Mouse (Mus musculus) hindbrain, embryonic 11.5 days (tissue): ENCODE data around the gene Dbn1. TPM values are rescaled to one million over a fixed set of nuclear protein-coding genes. Genes with fewer than 3 reads are reported as not detected.

Experiments
- ATAC-seq: fragments of 200-750 bp; cut with Nextera tagmentation; 2 replicates; pipeline ENCODE4 v1.8.0; 2017; ENCODE audit warnings: mild to moderate bottlenecking, moderate TSS enrichment, moderate library complexity; ENCODE audit not compliant: low FRiP score
- DNase-seq: peaks from one replicate; pipeline ENCODE4 v3.0.0-alpha.2; 2015; ENCODE audit warnings: low spot score
- H3K27ac ChIP-seq: fragments of 300-500 bp; sonication (generic); 2 replicates; pipeline ENCODE4 v1.5.1; 2014; ENCODE audit warnings: mild to moderate bottlenecking, low read depth, low read length
- H3K27me3 ChIP-seq: fragments of 300-500 bp; sonication (generic); 2 replicates; pipeline ENCODE4 v1.6.1; 2014; ENCODE audit warnings: mild to moderate bottlenecking, low read length, moderate library complexity, mixed read lengths; ENCODE audit not compliant: control insufficient read depth, insufficient read depth
- H3K36me3 ChIP-seq: fragments of 300-500 bp; sonication (generic); 2 replicates; pipeline ENCODE4 v1.6.1; 2014; ENCODE audit warnings: mild to moderate bottlenecking, low read length, moderate library complexity, mixed read lengths; ENCODE audit not compliant: control insufficient read depth, insufficient read depth
- H3K4me1 ChIP-seq: fragments of 300-500 bp; sonication (generic); replicated peaks from 2 replicates; pipeline ENCODE4 v1.6.1; 2014; ENCODE audit warnings: low read length, mixed read lengths; ENCODE audit not compliant: control insufficient read depth, insufficient read depth
- H3K4me2 ChIP-seq: fragments of 300-500 bp; sonication (generic); replicated peaks from 2 replicates; pipeline ENCODE4 v1.6.1; 2014; ENCODE audit warnings: mild to moderate bottlenecking, low read depth, low read length
- H3K4me3 ChIP-seq: fragments of 300-500 bp; sonication (generic); 2 replicates; pipeline ENCODE4 v1.5.1; 2014; ENCODE audit warnings: low read depth, low read length
- H3K9ac ChIP-seq: fragments of 300-500 bp; sonication (generic); 2 replicates; pipeline ENCODE4 v1.6.1; 2014; ENCODE audit warnings: low read depth, low read length
- H3K9me3 ChIP-seq: fragments of 300-500 bp; sonication (generic); 2 replicates; pipeline ENCODE4 v1.6.1; 2016; ENCODE audit warnings: low read length; ENCODE audit not compliant: control insufficient read depth
- WGBS: fragments of 180-500 bp; shearing (Covaris S2); extraction: QIAGEN DNeasy Blood & Tissue Kit; methylation state at CpG from one replicate; pipeline ENCODE4 v1.1.7; 2014; 5-methylcytosine and 5-hydroxymethylcytosine counted together
- polyA plus RNA-seq: library from polyadenylated mRNA; unstranded; fragments of >200 nt; fragmentation: Nextera tagmentation; extraction: Ambion mirVana; gene quantifications from 2 replicates; pipeline ENCODE4 v1.2.1, GENCODE M21; 2014

Dbn1 gene
- polyA plus RNA-seq, 1 experiment from 2014 or later: 277 TPM

DNA sequence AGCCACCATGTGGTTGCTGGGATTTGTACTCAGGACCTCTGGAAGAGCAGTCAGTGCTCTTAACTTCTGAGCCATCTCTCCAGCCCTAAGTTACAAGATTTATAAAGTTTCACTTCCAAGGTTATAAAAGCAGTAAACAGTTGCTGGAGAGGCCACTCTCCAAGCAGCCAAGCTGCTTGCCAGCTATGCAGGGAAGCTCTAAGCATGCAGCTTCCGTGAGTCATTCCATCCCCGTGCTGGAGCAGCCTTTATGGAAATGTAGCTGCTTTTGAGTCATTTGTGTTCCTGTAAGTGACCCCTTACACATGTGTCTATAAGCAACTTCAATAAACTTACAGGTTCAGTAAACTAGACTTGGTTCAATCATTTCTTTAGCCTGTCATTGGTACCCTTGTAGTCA lies 57.3 kb downstream of the Dbn1 start:
- no peaks in the 10 kb centered on the region for H3K27me3 ChIP-seq
- no peaks in the 10 kb centered on the region for H3K4me1 ChIP-seq
- H3K9me3 ChIP-seq: no peaks in the 10 kb centered on the region
- H3K4me3 ChIP-seq: no peak overlapping the region
- no peaks in the 10 kb centered on the region for H3K36me3 ChIP-seq
- no peak overlapping the region for H3K27ac ChIP-seq
- H3K9ac ChIP-seq: no peak overlapping the region
- WGBS: 77% methylated on average over 2 of the region's 2 CpGs
- no peak for DNase-seq
- no peak for ATAC-seq
- H3K4me2 ChIP-seq: no peak overlapping the region

DNA sequence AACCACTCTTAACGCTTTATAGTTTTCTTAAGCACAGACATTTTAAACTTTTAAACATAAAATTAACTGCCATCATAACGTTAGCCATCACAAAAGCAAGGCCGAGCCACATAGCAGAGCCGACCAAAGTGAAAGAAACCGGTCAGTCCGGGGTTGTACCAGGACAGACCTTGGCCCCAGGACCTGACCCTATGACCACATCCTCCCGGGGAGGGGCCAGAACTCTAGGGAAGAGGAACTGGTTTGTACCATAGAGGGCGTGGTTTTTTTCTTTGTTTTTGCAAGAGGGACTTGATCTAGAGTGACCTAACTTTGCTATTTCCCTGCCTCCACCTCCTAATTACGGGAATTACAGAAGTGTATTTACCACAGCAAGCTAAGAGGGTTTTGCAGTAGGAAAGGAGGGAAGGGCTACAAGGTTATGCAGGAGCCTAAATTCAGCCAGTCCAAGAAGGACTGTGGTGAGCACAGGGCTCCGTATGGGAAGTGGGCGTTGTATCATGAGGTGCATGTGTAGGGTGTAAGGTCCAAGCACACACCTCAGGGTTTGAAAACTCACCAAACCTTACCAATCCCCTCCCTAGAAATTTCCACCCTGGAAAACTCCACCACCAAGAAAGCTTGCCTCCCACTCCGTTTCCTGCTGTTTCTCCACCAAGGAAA lies 58.6 kb downstream of the Dbn1 start:
- 70% methylated on average over 12 of the region's 12 CpGs for WGBS
- DNase-seq (no peak), ATAC-seq (no peak)
- H3K4me2 ChIP-seq: no peak overlapping the region
- H3K9me3 ChIP-seq: no peaks in the 10 kb centered on the region
- H3K36me3 ChIP-seq: no peaks in the 10 kb centered on the region
- H3K4me3 ChIP-seq: no peak overlapping the region
- no peak overlapping the region for H3K27ac ChIP-seq
- no peaks in the 10 kb centered on the region for H3K4me1 ChIP-seq
- H3K27me3 ChIP-seq: no peaks in the 10 kb centered on the region
- H3K9ac ChIP-seq: no peak overlapping the region

GRCm38 (mm10) chr13:55426613-55427012 lies 61.3 kb downstream of the Dbn1 start, which contains the start of gene F12:
Gene F12 (minus strand): TSS chr13:55426793.
- Histone ChIP-seq H3K27me3 (peaks cover 7% of the 10 kb centered on the region), H3K4me1 (no peaks in the 10 kb centered on the region), H3K4me3 (no peak within 1 kb of the TSS), H3K9me3 (no peaks in the 10 kb centered on the region), H3K36me3 (no peaks in the 10 kb centered on the region), H3K9ac (no peak within 1 kb of the TSS), H3K27ac (no peak within 1 kb of the TSS), H3K4me2 (no peak within 1 kb of the TSS)
- DNase-seq (no peak), ATAC-seq (no peak)
- WGBS: 91% methylated on average over 10 of the region's 10 CpGs

Other genes starting within 250 kb of the Dbn1 start
- gene Prelid1, start 167.6 kb downstream of the Dbn1 start, polyA plus RNA-seq: 433 and 450 TPM in 2 replicates
- 90.2 and 90.9 TPM in 2 replicates for gene Rab24, start 166.2 kb downstream of the Dbn1 start, polyA plus RNA-seq
- 28.4 and 30.5 TPM in 2 replicates for gene Mxd3, start 158.3 kb downstream of the Dbn1 start, polyA plus RNA-seq
- 64.8 and 77.3 TPM in 2 replicates for gene Lman2, start 125.3 kb downstream of the Dbn1 start, polyA plus RNA-seq
- gene Rgs14, start 118.4 kb downstream of the Dbn1 start, polyA plus RNA-seq: 0.42 and 0.48 TPM in 2 replicates
- not detected in 2 replicates for gene Slc34a1, start 89.9 kb downstream of the Dbn1 start, polyA plus RNA-seq
- gene Pfn3, start 72.9 kb downstream of the Dbn1 start, polyA plus RNA-seq: not detected in 2 replicates
- 0.28 TPM in 1 of 2 replicates, not detected in the other for gene F12, start 61.3 kb downstream of the Dbn1 start, polyA plus RNA-seq
- gene Grk6, start 43.0 kb downstream of the Dbn1 start, polyA plus RNA-seq: 37.6 and 52.3 TPM in 2 replicates
- gene Prr7, start 23.8 kb downstream of the Dbn1 start, polyA plus RNA-seq: 2.4 and 2.5 TPM in 2 replicates
- 135 and 152 TPM in 2 replicates for gene Pdlim7, start 25.6 kb upstream of the Dbn1 start, polyA plus RNA-seq
- 2.2 and 2.8 TPM in 2 replicates for gene Dok3, start 41.2 kb upstream of the Dbn1 start, polyA plus RNA-seq
- gene Ddx41, start 48.5 kb upstream of the Dbn1 start, polyA plus RNA-seq: 67.6 and 75.0 TPM in 2 replicates
- 44.5 and 45.9 TPM in 2 replicates for gene Fam193b, start 83.0 kb upstream of the Dbn1 start, polyA plus RNA-seq
- 50.1 and 63.8 TPM in 2 replicates for gene Tmed9, start 85.6 kb upstream of the Dbn1 start, polyA plus RNA-seq
- 23.2 and 27.7 TPM in 2 replicates for gene B4galt7, start 111.8 kb upstream of the Dbn1 start, polyA plus RNA-seq
- gene Caml, start 134.9 kb upstream of the Dbn1 start, polyA plus RNA-seq: 70.5 and 73.4 TPM in 2 replicates
- 47.2 and 50.8 TPM in 2 replicates for gene Ddx46, start 146.9 kb upstream of the Dbn1 start, polyA plus RNA-seq
- 69.5 and 74.3 TPM in 2 replicates for gene B230219D22Rik, start 205.0 kb upstream of the Dbn1 start, polyA plus RNA-seq
- gene Txndc15, start 226.5 kb upstream of the Dbn1 start, polyA plus RNA-seq: 103 and 108 TPM in 2 replicates
- gene Pcbd2, start 239.3 kb upstream of the Dbn1 start, polyA plus RNA-seq: 27.9 and 29.9 TPM in 2 replicates